Mouse (Mus musculus) ES-E14 (cell line): Measurements from ENCODE around the gene Ltbp1. TPM values are rescaled to one million over a fixed set of nuclear protein-coding genes. Genes with fewer than 3 reads are reported as not detected.

Experiments
- DNase-seq: peaks from one replicate; pipeline ENCODE4 v3.0.0-alpha.2; 2013; ENCODE audit warnings: low read depth, low spot score
- H3K27ac ChIP-seq: 2 replicates; pipeline ENCODE4 v1.5.1; 2012; ENCODE audit warnings: low read depth, mild to moderate bottlenecking, low read length, moderate library complexity, mixed read lengths; ENCODE audit not compliant: poor library complexity, insufficient read depth, severe bottlenecking
- H3K36me3 ChIP-seq: 2 replicates; pipeline ENCODE4 v1.6.1; 2012; ENCODE audit warnings: mild to moderate bottlenecking, low read length, moderate library complexity, mixed read lengths; ENCODE audit not compliant: control insufficient read depth, poor library complexity, insufficient read depth, severe bottlenecking
- H3K4me1 ChIP-seq, 2 experiments: fragments of 150-350 bp in 1 of 2; sonication (generic) in 1 of 2; 2 replicates each; pipeline ENCODE4 v1.6.1; 2012; ENCODE audit warnings: low read length in 2 of 2, mild to moderate bottlenecking in 1 of 2, mixed read lengths in 1 of 2; ENCODE audit not compliant: control insufficient read depth in 2 of 2, insufficient read depth in 2 of 2, poor library complexity in 1 of 2
- H3K4me3 ChIP-seq, 2 experiments: fragments of 150-350 bp in 1 of 2; sonication (generic) in 1 of 2; 2 replicates each; pipeline ENCODE4 v1.5.1; 2012; ENCODE audit warnings: low read length in 2 of 2, low read depth in 1 of 2, mild to moderate bottlenecking in 1 of 2, mixed read lengths in 1 of 2; ENCODE audit not compliant: insufficient read depth in 1 of 2, poor library complexity in 1 of 2, severe bottlenecking in 1 of 2
- H3K9ac ChIP-seq: 2 replicates; pipeline ENCODE4 v1.6.1; 2012; ENCODE audit warnings: low read depth, mild to moderate bottlenecking, low read length, mixed read lengths; ENCODE audit not compliant: poor library complexity, insufficient read depth, severe bottlenecking
- H3K9me3 ChIP-seq: fragments of 150-350 bp; sonication (generic); 2 replicates; pipeline ENCODE4 v1.6.1; 2012; ENCODE audit warnings: low read depth, mild to moderate bottlenecking, low read length; ENCODE audit not compliant: control insufficient read depth, insufficient read depth
- CHD2 ChIP-seq: IDR thresholded peaks from 2 replicates; pipeline ENCODE4 v1.6.1; 2014; ENCODE audit warnings: mild to moderate bottlenecking, low read depth, low read length, inconsistent platforms
- HCFC1 ChIP-seq: IDR thresholded peaks from 2 replicates; pipeline ENCODE4 v1.6.1; 2012; ENCODE audit warnings: low read length, inconsistent platforms, borderline replicate concordance; ENCODE audit not compliant: insufficient read depth
- MAFK ChIP-seq: IDR thresholded peaks from 2 replicates; pipeline ENCODE4 v1.6.1; 2014; ENCODE audit warnings: mild to moderate bottlenecking, low read depth, low read length, inconsistent platforms; ENCODE audit not compliant: insufficient read depth
- ZC3H11A ChIP-seq: IDR thresholded peaks from 2 replicates; pipeline ENCODE4 v1.6.1; 2012; ENCODE audit warnings: low read depth, mild to moderate bottlenecking, inconsistent platforms, low read length, borderline replicate concordance
- ZNF384 ChIP-seq: IDR thresholded peaks from 2 replicates; pipeline ENCODE4 v1.6.1; 2012; ENCODE audit warnings: low read depth, low read length, inconsistent platforms
- in situ Hi-C, 2 experiments: fragments of 600-800 bp; cut with MboI; formaldehyde crosslinking; loops; one replicate each; pipeline ENCODE4 v1.15.1; 2025; ENCODE audit warnings: low sequenced_read_pairs in 2 of 2, inconsistent platforms in 1 of 2; ENCODE audit not compliant: unreplicated experiment in 2 of 2
- total RNA-seq: library from RNA; depleted of rRNA; stranded (reverse); fragments of 300-350 nt; gene quantifications from 2 replicates; pipeline ENCODE4 v1.2.3, GENCODE M21; 2012

Ltbp1 gene
- total RNA-seq, 1 experiment, result 25.2 TPM

- H3K36me3 ChIP-seq, result no peaks in the 10 kb centered on the region
- TF ChIP-seq CHD2, result no peak
- H3K9ac ChIP-seq, result no peak overlapping the region
- H3K4me3 ChIP-seq, result no peak overlapping the region
- no peak overlapping the region for H3K27ac ChIP-seq
- DNase-seq, result no peak
- in situ Hi-C loops, result no loop called here
- H3K4me1 ChIP-seq, result no peaks in the 10 kb centered on the region
- H3K9me3 ChIP-seq, result no peaks in the 10 kb centered on the region
Observed at GRCm38 (mm10) chr17:75278561-75278960, 273.2 kb downstream of the Ltbp1 start.

DNA sequence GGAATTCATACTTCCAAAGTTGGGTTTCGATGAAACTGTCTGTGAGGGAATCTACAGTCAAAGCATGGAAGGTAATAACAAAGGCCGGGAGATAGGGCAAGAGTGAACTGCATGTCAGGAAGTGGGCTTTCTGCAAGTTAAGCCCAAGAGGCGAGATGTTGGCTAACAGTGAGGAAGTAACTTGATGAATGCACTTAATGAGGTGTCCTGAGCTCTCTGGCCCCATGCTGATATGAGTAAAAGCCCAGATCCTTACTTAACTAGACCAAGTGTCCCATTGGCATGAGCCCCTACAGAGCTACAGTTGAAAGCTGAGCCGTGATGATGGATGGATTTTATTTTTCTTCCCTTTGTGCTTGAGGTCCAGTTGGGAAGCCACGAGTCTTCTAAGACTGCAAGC is 276.0 kb downstream of the Ltbp1 start:
- TF ChIP-seq ZNF384 (no peak), CHD2 (no peak), HCFC1 (no peak), ZC3H11A (no peak), MAFK (no peak)
- Histone ChIP-seq H3K27ac (no peak overlapping the region), H3K9me3 (no peaks in the 10 kb centered on the region), H3K4me1 (no peaks in the 10 kb centered on the region), H3K4me3 (no peak overlapping the region), H3K36me3 (no peaks in the 10 kb centered on the region), H3K9ac (no peak overlapping the region)
- DNase-seq, result no peak
- in situ Hi-C loops, result no loop called here

GRCm38 (mm10) chr17:75284876-75285708 is 279.7 kb downstream of the Ltbp1 start:
- Histone ChIP-seq H3K4me1 (no peaks in the 10 kb centered on the region), H3K9me3 (no peaks in the 10 kb centered on the region), H3K9ac (no peak overlapping the region), H3K4me3 (no peak overlapping the region), H3K36me3 (no peaks in the 10 kb centered on the region), H3K27ac (no peak overlapping the region)
- in situ Hi-C loops, result no loop called here
- TF ChIP-seq ZNF384 (no peak), ZC3H11A (no peak), HCFC1 (no peak), CHD2 (no peak)
- no peak for DNase-seq

GRCm38 (mm10) chr17:75292986-75293385 is 287.6 kb downstream of the Ltbp1 start:
- DNase-seq, result no peak
- H3K9me3 ChIP-seq, result no peaks in the 10 kb centered on the region
- H3K36me3 ChIP-seq, result no peaks in the 10 kb centered on the region
- no peak overlapping the region for H3K27ac ChIP-seq
- TF ChIP-seq ZNF384, result no peak
- TF ChIP-seq CHD2, result no peak
- no peaks in the 10 kb centered on the region for H3K4me1 ChIP-seq
- in situ Hi-C loops, result no loop called here
- no peak overlapping the region for H3K9ac ChIP-seq
- H3K4me3 ChIP-seq, result no peak overlapping the region

GRCm38 (mm10) chr17:75293725-75294124 is 288.4 kb downstream of the Ltbp1 start:
- H3K4me1 ChIP-seq, result no peaks in the 10 kb centered on the region
- H3K36me3 ChIP-seq, result no peaks in the 10 kb centered on the region
- in situ Hi-C loops, result no loop called here
- no peak overlapping the region for H3K9ac ChIP-seq
- H3K27ac ChIP-seq, result no peak overlapping the region
- no peaks in the 10 kb centered on the region for H3K9me3 ChIP-seq
- no peak for TF ChIP-seq MAFK
- no peak for DNase-seq
- H3K4me3 ChIP-seq, result no peak overlapping the region
